Mouse (Mus musculus) CD4-positive naive resting alpha-beta T cell, adult 57 days (primary cell): Measurements from ENCODE around the gene Smad1. TPM values are rescaled to one million over a fixed set of nuclear protein-coding genes. Genes with fewer than 3 reads are reported as not detected.

Source experiments
- total RNA-seq: library from RNA; stranded (reverse); gene quantifications from one replicate; pipeline ENCODE4 v1.2.4, GENCODE M21; 2023

Gene Smad1
- total RNA-seq = 13.0 TPM

DNA sequence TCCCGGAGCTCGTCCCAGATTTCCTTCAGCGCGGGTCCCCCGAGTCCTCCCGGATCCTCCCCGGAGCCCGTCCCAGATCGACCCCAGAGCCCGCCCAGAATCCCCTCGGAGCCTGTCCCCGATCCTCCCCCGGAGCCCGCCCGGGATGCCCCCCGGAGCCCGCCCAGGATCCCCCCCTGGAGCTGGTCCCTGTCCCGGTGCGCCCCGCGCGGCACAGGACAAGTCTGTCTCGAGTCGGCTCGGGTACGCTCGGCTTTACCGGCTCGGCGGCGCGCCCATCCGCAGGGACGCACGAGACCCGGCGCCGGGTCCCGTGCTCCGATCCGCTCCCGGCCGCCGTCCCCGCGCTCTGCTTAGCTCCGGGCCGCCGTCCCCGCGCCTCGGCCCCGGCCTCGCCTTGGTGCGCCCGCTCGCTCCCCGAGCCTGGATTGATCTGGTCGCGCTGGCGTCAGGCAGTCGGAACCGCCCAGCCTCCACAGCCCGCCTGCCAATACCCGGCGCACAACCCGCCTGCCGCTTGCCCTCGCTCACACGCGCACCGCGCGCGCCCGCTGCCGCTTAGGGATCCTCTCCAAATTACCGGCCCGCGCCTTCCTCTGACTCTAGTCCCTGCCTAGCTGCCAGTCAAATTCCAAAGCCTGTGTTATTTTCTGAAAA is at the start of gene Smad1:
Smad1 (minus strand) TSS at position 525 of the 657 bp plus-strand sequence.

DNA sequence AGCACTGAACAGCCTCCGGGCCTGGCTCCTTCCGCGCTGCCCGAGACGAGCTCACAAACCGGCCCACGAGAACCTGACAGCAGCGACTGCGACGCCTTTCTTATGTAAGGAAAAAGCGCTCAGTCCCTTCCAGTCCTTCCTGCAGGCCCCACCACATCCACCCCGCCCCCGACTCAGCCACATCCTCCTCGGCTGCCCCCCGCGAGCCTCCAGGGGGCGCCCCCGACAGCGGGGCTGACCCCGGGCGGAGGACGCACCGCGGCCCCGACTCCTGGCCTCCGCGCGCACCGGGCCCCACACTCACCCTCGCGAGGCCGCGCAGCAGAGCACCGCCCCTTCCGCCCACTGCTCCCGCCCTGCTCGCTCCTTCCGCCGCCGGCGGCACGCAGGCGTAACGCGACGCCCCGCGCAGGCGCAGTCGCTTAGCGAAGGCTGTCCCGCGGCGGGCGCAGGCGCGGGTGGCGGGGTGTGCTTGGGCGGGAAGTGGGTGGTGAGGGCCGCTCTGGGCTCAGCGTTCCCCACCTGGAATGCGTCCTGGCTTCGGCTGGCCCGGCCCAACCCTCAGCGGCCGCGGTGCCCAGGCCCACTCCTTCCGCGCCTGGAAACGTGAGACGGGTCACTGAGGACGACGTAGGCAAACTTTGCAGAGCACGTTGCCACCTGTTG is 104.6 kb downstream of the Smad1 start, which contains the start of gene Mmaa:
Mmaa (minus strand) TSS at position 328 of the 666 bp plus-strand sequence.

Other genes with a start within 250 kb of the Smad1 start
- not detected for gene 1700011L22Rik, start 150.9 kb downstream of the Smad1 start, total RNA-seq
- 7.5 TPM for gene Mmaa, start 104.6 kb downstream of the Smad1 start, total RNA-seq
- gene Otud4, start 240.1 kb upstream of the Smad1 start, total RNA-seq = 65.8 TPM